In the genomic region with DNA sequence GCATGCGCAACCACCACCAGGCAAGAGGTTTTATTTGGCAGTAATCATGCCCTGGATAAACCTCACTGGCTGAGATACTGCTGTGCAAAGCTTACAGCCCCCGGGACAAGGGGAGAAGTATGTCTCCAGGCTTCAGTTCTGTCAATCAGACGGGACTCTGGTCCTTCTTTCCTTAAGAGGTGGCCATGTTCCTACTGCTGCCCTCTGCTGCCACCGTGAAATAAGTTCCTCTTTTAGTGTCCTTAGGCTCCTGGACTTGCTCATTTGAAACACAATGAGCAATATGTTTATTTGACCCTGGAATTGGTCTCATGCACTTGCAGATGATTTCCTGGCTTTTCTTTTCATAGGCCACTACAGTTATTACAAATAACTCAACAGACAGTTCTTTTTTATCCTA, we compare ENCODE assay signal across 22 mouse cellular contexts. TPM values are rescaled to one million over a fixed set of nuclear protein-coding genes. Genes with fewer than 3 reads are reported as not detected.
DNase-seq lines count a peak whose midpoint lies in the region; ATAC-seq and TF ChIP-seq lines count a peak whose summit lies in the region.
"Had no signal": no experiment of that assay in that cellular context is flagged by ENCODE, and none has a peak within 500 bp of the region (broad histone marks: within the 10 kb centered on the region; RNA-seq: fewer than 3 reads in every experiment).

No protein-coding gene starts in this region.

- H3K27me3 ChIP-seq in hindbrain, postnatal 0 days (ENCODE audit: insufficient read depth, low read length), result no peaks in the 10 kb centered on the region
- no peaks in the 10 kb centered on the region for H3K27me3 ChIP-seq in hindbrain, embryonic 14.5 days (ENCODE audit: control insufficient read depth, insufficient read depth, low read length)
- no peaks in the 10 kb centered on the region for H3K27me3 ChIP-seq in splenic B cell, adult 2 months (ENCODE audit: control insufficient read depth, insufficient read depth, low read length, poor library complexity, severe bottlenecking)
- no peaks in the 10 kb centered on the region for H3K27me3 ChIP-seq in forebrain, embryonic 10.5 days (ENCODE audit: poor library complexity, severe bottlenecking)
- H3K27me3 ChIP-seq: midbrain, embryonic 12.5 days had no signal

- H3K4me2 ChIP-seq in hindbrain, postnatal 0 days (ENCODE audit: low read depth, low read length), result no peak overlapping the region
- no peak overlapping the region for H3K4me2 ChIP-seq in hindbrain, embryonic 14.5 days (replicated peaks)
- H3K4me2 ChIP-seq: heart, embryonic 11.5 days; midbrain, embryonic 12.5 days had no signal

- no peaks in the 10 kb centered on the region for H3K4me1 ChIP-seq in hindbrain, postnatal 0 days (ENCODE audit: insufficient read depth, low read length)
- no peaks in the 10 kb centered on the region for H3K4me1 ChIP-seq in hindbrain, embryonic 14.5 days (replicated peaks; ENCODE audit: control insufficient read depth, insufficient read depth, low read length)
- no peaks in the 10 kb centered on the region for H3K4me1 ChIP-seq in forebrain, embryonic 10.5 days
- H3K4me1 ChIP-seq: embryonic facial prominence, embryonic 10.5 days; midbrain, embryonic 12.5 days had no signal

- H3K9me3 ChIP-seq in hindbrain, postnatal 0 days (ENCODE audit: low read length), result no peaks in the 10 kb centered on the region
- no peaks in the 10 kb centered on the region for H3K9me3 ChIP-seq in hindbrain, embryonic 14.5 days (ENCODE audit: control insufficient read depth, low read length)
- H3K9me3 ChIP-seq in forebrain, embryonic 10.5 days, result no peaks in the 10 kb centered on the region
- H3K9me3 ChIP-seq: embryonic facial prominence, embryonic 10.5 days; midbrain, embryonic 12.5 days had no signal

- no peak overlapping the region for H3K9ac ChIP-seq in hindbrain, postnatal 0 days (replicated peaks; ENCODE audit: low read length)
- no peak overlapping the region for H3K9ac ChIP-seq in hindbrain, embryonic 14.5 days
- H3K9ac ChIP-seq: midbrain, embryonic 12.5 days had no signal

- WGBS in hindbrain, postnatal 0 days, result 56% methylated on average over 4 of the region's 4 CpGs
- 67% methylated on average over 4 of the region's 4 CpGs for WGBS in hindbrain, embryonic 14.5 days
- WGBS in forebrain, embryonic 10.5 days, result 56% methylated on average over 4 of the region's 4 CpGs

- peaks cover 20% of the 10 kb centered on the region for H3K36me3 ChIP-seq in hindbrain, postnatal 0 days (ENCODE audit: insufficient read depth, low read length)
- peaks cover 60% of the 10 kb centered on the region for H3K36me3 ChIP-seq in hindbrain, embryonic 14.5 days (replicated peaks; ENCODE audit: control insufficient read depth, insufficient read depth)
- peaks cover 4% of the 10 kb centered on the region; the same call in 1 of the 2 replicates for H3K36me3 ChIP-seq in splenic B cell, adult 2 months (ENCODE audit: control insufficient read depth, insufficient read depth, low read length, poor library complexity, severe bottlenecking)
- peaks cover 43% of the 10 kb centered on the region for H3K36me3 ChIP-seq in forebrain, embryonic 10.5 days (replicated peaks)

- no peak overlapping the region for H3K27ac ChIP-seq in hindbrain, postnatal 0 days
- H3K27ac ChIP-seq in hindbrain, embryonic 14.5 days, result no peak overlapping the region
- H3K27ac ChIP-seq in forebrain, embryonic 10.5 days, result no peak overlapping the region
- H3K27ac ChIP-seq: embryonic facial prominence, embryonic 10.5 days; midbrain, embryonic 12.5 days had no signal

- TF ChIP-seq CTCF in hindbrain, postnatal 0 days (IDR thresholded peaks at IDR 0.05; ENCODE audit: low read depth), result peak; percentile 31

- no peak overlapping the region for H3K4me3 ChIP-seq in hindbrain, postnatal 0 days (ENCODE audit: low read length)
- no peak overlapping the region for H3K4me3 ChIP-seq in hindbrain, embryonic 14.5 days (replicated peaks; ENCODE audit: low read length)
- H3K4me3 ChIP-seq in forebrain, embryonic 10.5 days, result no peak overlapping the region
- H3K4me3 ChIP-seq: embryonic facial prominence, embryonic 10.5 days; erythroblast, embryonic 14.5 days; midbrain, embryonic 12.5 days had no signal

- no peak for ATAC-seq in hindbrain, postnatal 0 days
- ATAC-seq in hindbrain, embryonic 14.5 days (ENCODE audit: low FRiP score), result no peak
- ATAC-seq: forebrain, embryonic 16.5 days had no signal

- peak; percentile 47 for DNase-seq in adrenal gland, adult 2 months
- no peak for DNase-seq in adrenal gland, postnatal 25 days
- DNase-seq in hindbrain, postnatal 0 days (ENCODE audit: low spot score), result peak; percentile 6
- DNase-seq in hindbrain, embryonic 14.5 days (ENCODE audit: low spot score), result no peak
- peak; percentile 20 for DNase-seq in lung, postnatal 36 days
- DNase-seq in lung, adult 18-20 months, result no peak
- DNase-seq in splenic B cell, adult 2 months (ENCODE audit: low read depth, low spot score), result peak; percentile 20
- no peak for DNase-seq in forebrain, embryonic 10.5 days (ENCODE audit: extremely low spot score, low spot score)
- DNase-seq: cerebellum, adult 9-10 months; gastrocnemius, postnatal 10 days; heart, postnatal 4 days; layer of hippocampus, adult 9-11 months; right cerebral cortex, adult 18-20 months; spleen, adult 18-20 months had no signal

RNA-seq across cellular contexts. Expression of a gene that starts 27.2 kb away (rescaled TPM):
- under 1 TPM in 1 of 2 experiments, not detected in 1; 0.28 TPM for total RNA-seq in adrenal gland, adult 2 months (2021)
- polyA plus RNA-seq in adrenal gland, adult 2 months (2012; rRNA removed), result 0.23 and 0.33 TPM in 2 replicates
- not detected in 2 replicates for total RNA-seq in adrenal gland, postnatal 25 days (2021)
- total RNA-seq in hindbrain, postnatal 0 days (2014; rRNA removed), result not detected in 2 replicates
- 0.16 TPM in 1 of 2 replicates, not detected in the other for polyA plus RNA-seq in hindbrain, postnatal 0 days (2015; fragmentation: Nextera tagmentation; extraction: Ambion mirVana)
- polyA plus RNA-seq in hindbrain, embryonic 14.5 days (2014; fragmentation: Nextera tagmentation; extraction: Ambion mirVana), result 0.23 and 0.47 TPM in 2 replicates
- 0.28 and 0.37 TPM in 2 replicates for polyA plus RNA-seq in forebrain, embryonic 10.5 days (2016; fragmentation: Nextera tagmentation; extraction: Ambion mirVana)
- total RNA-seq: gastrocnemius, postnatal 10 days; left cerebral cortex, postnatal 10 days; liver, adult 2 months had no signal
- polyA plus RNA-seq: erythroblast, embryonic 14.5 days had no signal

RNA-seq across cellular contexts. Expression of a gene that starts 29.8 kb away (rescaled TPM):
- total RNA-seq in adrenal gland, adult 2 months (2021), result 10 to 100 TPM; 89.9 to 91.2 TPM
- 24.5 and 42.2 TPM in 2 replicates for polyA plus RNA-seq in adrenal gland, adult 2 months (2012; rRNA removed)
- total RNA-seq in adrenal gland, postnatal 25 days (2021), result 83.4 and 100 TPM in 2 replicates
- 49.3 and 49.4 TPM in 2 replicates for total RNA-seq in hindbrain, postnatal 0 days (2014; rRNA removed)
- 47.6 and 52.5 TPM in 2 replicates for polyA plus RNA-seq in hindbrain, postnatal 0 days (2015; fragmentation: Nextera tagmentation; extraction: Ambion mirVana)
- 53.1 and 54.5 TPM in 2 replicates for polyA plus RNA-seq in hindbrain, embryonic 14.5 days (2014; fragmentation: Nextera tagmentation; extraction: Ambion mirVana)
- 41.7 and 41.9 TPM in 2 replicates for polyA plus RNA-seq in forebrain, embryonic 10.5 days (2016; fragmentation: Nextera tagmentation; extraction: Ambion mirVana)

RNA-seq across cellular contexts. Expression of a gene that starts 35.5 kb away (rescaled TPM):
- total RNA-seq in adrenal gland, adult 2 months (2021), result not detected
- not detected in 2 replicates for polyA plus RNA-seq in adrenal gland, adult 2 months (2012; rRNA removed)
- total RNA-seq in adrenal gland, postnatal 25 days (2021), result not detected in 2 replicates
- not detected in 2 replicates for total RNA-seq in hindbrain, postnatal 0 days (2014; rRNA removed)
- polyA plus RNA-seq in hindbrain, postnatal 0 days (2015; fragmentation: Nextera tagmentation; extraction: Ambion mirVana), result 0.33 and 0.52 TPM in 2 replicates
- not detected in 2 replicates for polyA plus RNA-seq in hindbrain, embryonic 14.5 days (2014; fragmentation: Nextera tagmentation; extraction: Ambion mirVana)
- not detected in 2 replicates for polyA plus RNA-seq in forebrain, embryonic 10.5 days (2016; fragmentation: Nextera tagmentation; extraction: Ambion mirVana)
- total RNA-seq: gastrocnemius, postnatal 10 days; left cerebral cortex, postnatal 10 days; liver, adult 2 months had no signal
- polyA plus RNA-seq: embryonic facial prominence, embryonic 10.5 days; erythroblast, embryonic 14.5 days; forebrain, embryonic 16.5 days; kidney, embryonic 16.5 days; liver, adult 2 months; midbrain, embryonic 12.5 days had no signal

RNA-seq across cellular contexts. Expression of a gene that starts 41.0 kb away (rescaled TPM):
- 1 to 10 TPM; 4.8 to 8.1 TPM for total RNA-seq in adrenal gland, adult 2 months (2021)
- polyA plus RNA-seq in adrenal gland, adult 2 months (2012; rRNA removed), result 4.0 and 4.7 TPM in 2 replicates
- total RNA-seq in adrenal gland, postnatal 25 days (2021), result 5.3 and 7.7 TPM in 2 replicates
- 8.7 and 8.8 TPM in 2 replicates for total RNA-seq in hindbrain, postnatal 0 days (2014; rRNA removed)
- polyA plus RNA-seq in hindbrain, postnatal 0 days (2015; fragmentation: Nextera tagmentation; extraction: Ambion mirVana), result 53.7 and 54.5 TPM in 2 replicates
- 37.5 and 49.7 TPM in 2 replicates for polyA plus RNA-seq in hindbrain, embryonic 14.5 days (2014; fragmentation: Nextera tagmentation; extraction: Ambion mirVana)
- 39.0 and 39.2 TPM in 2 replicates for polyA plus RNA-seq in forebrain, embryonic 10.5 days (2016; fragmentation: Nextera tagmentation; extraction: Ambion mirVana)
- polyA plus RNA-seq: erythroblast, embryonic 14.5 days had no signal

Comparison
In these comparisons a context has a peak if more than half of its experiments do, and no peak if none do; other contexts are left out.
1. DNase-seq: peak in adrenal gland, adult 2 months (single experiment), hindbrain, postnatal 0 days (single experiment), lung, postnatal 36 days (single experiment) and splenic B cell, adult 2 months (single experiment); none in adrenal gland, postnatal 25 days (single experiment), hindbrain, embryonic 14.5 days (single experiment), lung, adult 18-20 months (0 of 2) and forebrain, embryonic 10.5 days (single experiment).